Mouse (Mus musculus) hindbrain, embryonic 13.5 days (tissue): ENCODE results near the gene Olfr784. TPM values are rescaled to one million over a fixed set of nuclear protein-coding genes. Genes with fewer than 3 reads are reported as not detected.
"Not testable (repeated sequence)": the region's sequence is repeated elsewhere in the genome, so short reads cannot be mapped to it uniquely, and the experiment has no call there.

ENCODE experiments used
- ATAC-seq: fragments of 200-750 bp; cut with Nextera tagmentation; 2 replicates; pipeline ENCODE4 v1.8.0; 2017; ENCODE audit warnings: moderate TSS enrichment; ENCODE audit not compliant: low FRiP score
- H3K27ac ChIP-seq: fragments of 300-500 bp; sonication (generic); 2 replicates; pipeline ENCODE4 v1.5.1; 2015; ENCODE audit warnings: inconsistent platforms, mild to moderate bottlenecking, moderate library complexity
- H3K27me3 ChIP-seq: fragments of 300-500 bp; sonication (generic); 2 replicates; pipeline ENCODE4 v1.6.1; 2015; ENCODE audit warnings: mild to moderate bottlenecking, inconsistent platforms
- H3K36me3 ChIP-seq: fragments of 300-500 bp; sonication (generic); 2 replicates; pipeline ENCODE4 v1.6.1; 2015; ENCODE audit warnings: mild to moderate bottlenecking, inconsistent platforms
- H3K4me1 ChIP-seq: fragments of 300-500 bp; sonication (generic); replicated peaks from 2 replicates; pipeline ENCODE4 v1.6.1; 2015; ENCODE audit warnings: inconsistent platforms
- H3K4me2 ChIP-seq: fragments of 300-500 bp; sonication (generic); 2 replicates; pipeline ENCODE4 v1.6.1; 2015; ENCODE audit warnings: inconsistent platforms, mild to moderate bottlenecking, moderate library complexity
- H3K4me3 ChIP-seq: fragments of 300-500 bp; sonication (generic); 2 replicates; pipeline ENCODE4 v1.5.1; 2015; ENCODE audit warnings: mild to moderate bottlenecking, inconsistent platforms
- H3K9ac ChIP-seq: fragments of 300-500 bp; sonication (generic); 2 replicates; pipeline ENCODE4 v1.6.1; 2015; ENCODE audit warnings: mild to moderate bottlenecking, inconsistent platforms
- H3K9me3 ChIP-seq: fragments of 300-500 bp; sonication (generic); 2 replicates; pipeline ENCODE4 v1.6.1; 2016; ENCODE audit warnings: inconsistent platforms
- WGBS: fragments of 180-500 bp; shearing (Covaris S2); methylation state at CpG from one replicate; pipeline ENCODE4 v1.1.7; 2015; 5-methylcytosine and 5-hydroxymethylcytosine counted together
- polyA plus RNA-seq: library from polyadenylated mRNA; unstranded; fragments of >200 nt; fragmentation: Nextera tagmentation; extraction: Ambion mirVana; gene quantifications from 2 replicates; pipeline ENCODE4 v1.2.1, GENCODE M21; 2015

Gene Olfr784
- polyA plus RNA-seq, result 0.08 TPM in 1 of 2 replicates, not detected in the other

GRCm38 (mm10) chr10:129383783-129384182 is at the start of gene Olfr784:
Gene Olfr784 (plus strand): TSS chr10:129384083.
- H3K4me1 ChIP-seq, result no peaks in the 10 kb centered on the region
- H3K9me3 ChIP-seq, result no peaks in the 10 kb centered on the region
- no peak for ATAC-seq

GRCm38 (mm10) chr10:129348550-129348949 is 35.3 kb upstream of the Olfr784 start, which contains the start of gene Olfr782:
Gene Olfr782 (plus strand): TSS chr10:129348850.
- Histone ChIP-seq H3K9me3 (no peaks in the 10 kb centered on the region), H3K27ac (no peak within 1 kb of the TSS), H3K9ac (no peak within 1 kb of the TSS), H3K4me2 (no peak within 1 kb of the TSS), H3K4me3 (no peak within 1 kb of the TSS), H3K4me1 (no peaks in the 10 kb centered on the region), H3K36me3 (no peaks in the 10 kb centered on the region), H3K27me3 (no peaks in the 10 kb centered on the region)
- 91% methylated on average over 3 of the region's 3 CpGs for WGBS
- no peak for ATAC-seq

More at GRCm38 (mm10) chr10:129383783-129384182, at the start of gene Olfr784:
- H3K4me3 ChIP-seq, result no peak within 1 kb of the TSS
- H3K9ac ChIP-seq, result no peak within 1 kb of the TSS
- no peak within 1 kb of the TSS for H3K27ac ChIP-seq
- H3K36me3 ChIP-seq, result no peaks in the 10 kb centered on the region
- no peaks in the 10 kb centered on the region for H3K27me3 ChIP-seq
- no peak within 1 kb of the TSS for H3K4me2 ChIP-seq

- H3K27ac ChIP-seq, H3K4me1 ChIP-seq, H3K4me3 ChIP-seq, H3K36me3 ChIP-seq, H3K9me3 ChIP-seq, ATAC-seq, H3K27me3 ChIP-seq, H3K9ac ChIP-seq, H3K4me2 ChIP-seq: not testable (repeated sequence)
- 79% methylated on average over 2 of the region's 2 CpGs for WGBS
Measured at GRCm38 (mm10) chr10:129352475-129352874, 31.4 kb upstream of the Olfr784 start.

GRCm38 (mm10) chr10:129356496-129356895 is 27.4 kb upstream of the Olfr784 start:
- not testable (repeated sequence) for H3K9me3 ChIP-seq, H3K4me1 ChIP-seq, H3K27me3 ChIP-seq, ATAC-seq, H3K4me2 ChIP-seq, H3K36me3 ChIP-seq, H3K27ac ChIP-seq, H3K9ac ChIP-seq, H3K4me3 ChIP-seq
- WGBS, result 88% methylated on average over 4 of the region's 4 CpGs

- Histone ChIP-seq H3K9ac (no peak overlapping the region), H3K27ac (no peak overlapping the region), H3K27me3 (no peaks in the 10 kb centered on the region), H3K36me3 (no peaks in the 10 kb centered on the region), H3K9me3 (peaks cover 3% of the 10 kb centered on the region; the same call in 1 of the 2 replicates), H3K4me3 (no peak overlapping the region), H3K4me1 (no peaks in the 10 kb centered on the region), H3K4me2 (no peak overlapping the region)
- ATAC-seq, result no peak
- WGBS, result 78% methylated on average over 5 of the region's 5 CpGs
Measured at GRCm38 (mm10) chr10:129357307-129357706, 26.6 kb upstream of the Olfr784 start.

GRCm38 (mm10) chr10:129374051-129374450 is 9.8 kb upstream of the Olfr784 start:
- not testable (repeated sequence) for H3K9me3 ChIP-seq, H3K27me3 ChIP-seq, H3K4me1 ChIP-seq, H3K27ac ChIP-seq, H3K36me3 ChIP-seq, ATAC-seq, H3K4me3 ChIP-seq, H3K9ac ChIP-seq, H3K4me2 ChIP-seq
- WGBS, result 91% methylated on average over 5 of the region's 5 CpGs

- Histone ChIP-seq H3K4me2 (no peak overlapping the region), H3K27me3 (no peaks in the 10 kb centered on the region), H3K4me1 (no peaks in the 10 kb centered on the region), H3K9me3 (no peaks in the 10 kb centered on the region), H3K36me3 (no peaks in the 10 kb centered on the region), H3K4me3 (no peak overlapping the region), H3K27ac (no peak overlapping the region), H3K9ac (no peak overlapping the region)
- no peak for ATAC-seq
- WGBS, result 38% methylated on average over 5 of the region's 5 CpGs
Measured at GRCm38 (mm10) chr10:129400892-129401291, 17.0 kb downstream of the Olfr784 start.

- WGBS, result 89% methylated on average over 2 of the region's 2 CpGs
Measured at GRCm38 (mm10) chr10:129405126-129405525, 21.2 kb downstream of the Olfr784 start, which contains the start of gene Olfr785. Gene Olfr785 (plus strand): TSS chr10:129405426.

GRCm38 (mm10) chr10:129427006-129427405 is 43.1 kb downstream of the Olfr784 start, which contains the start of gene Olfr786:
Gene Olfr786 (plus strand): TSS chr10:129427306.
- H3K36me3 ChIP-seq, result no peaks in the 10 kb centered on the region
- ATAC-seq, result no peak
- no peak within 1 kb of the TSS for H3K9ac ChIP-seq
- H3K4me1 ChIP-seq, result no peaks in the 10 kb centered on the region
- H3K9me3 ChIP-seq, result no peaks in the 10 kb centered on the region
- H3K27me3 ChIP-seq, result no peaks in the 10 kb centered on the region
- no peak within 1 kb of the TSS for H3K27ac ChIP-seq
- H3K4me3 ChIP-seq, result no peak within 1 kb of the TSS
- no peak within 1 kb of the TSS for H3K4me2 ChIP-seq

More at GRCm38 (mm10) chr10:129405126-129405525, 21.2 kb downstream of the Olfr784 start, which contains the start of gene Olfr785:
- Histone ChIP-seq H3K27ac (no peak within 1 kb of the TSS), H3K27me3 (no peaks in the 10 kb centered on the region), H3K4me2 (no peak within 1 kb of the TSS), H3K4me3 (no peak within 1 kb of the TSS), H3K4me1 (no peaks in the 10 kb centered on the region), H3K9ac (no peak within 1 kb of the TSS), H3K9me3 (no peaks in the 10 kb centered on the region), H3K36me3 (no peaks in the 10 kb centered on the region)
- ATAC-seq, result no peak

Other genes starting within 250 kb of the Olfr784 start
- not detected in 2 replicates for gene Olfr770, start 245.1 kb upstream of the Olfr784 start, polyA plus RNA-seq
- not detected in 2 replicates for gene Olfr771, start 219.3 kb upstream of the Olfr784 start, polyA plus RNA-seq
- not detected in 2 replicates for gene Olfr772, start 206.2 kb upstream of the Olfr784 start, polyA plus RNA-seq
- not detected in 2 replicates for gene Olfr773, start 196.7 kb upstream of the Olfr784 start, polyA plus RNA-seq
- gene Olfr774, start 147.9 kb upstream of the Olfr784 start, polyA plus RNA-seq, result not detected in 2 replicates
- gene Olfr775, start 135.7 kb upstream of the Olfr784 start, polyA plus RNA-seq, result not detected in 2 replicates
- not detected in 2 replicates for gene Olfr776, start 125.0 kb upstream of the Olfr784 start, polyA plus RNA-seq
- not detected in 2 replicates for gene Olfr777, start 112.6 kb upstream of the Olfr784 start, polyA plus RNA-seq
- not detected in 2 replicates for gene Olfr780, start 66.0 kb upstream of the Olfr784 start, polyA plus RNA-seq
- gene Olfr781, start 55.2 kb upstream of the Olfr784 start, polyA plus RNA-seq, result not detected in 2 replicates
- not detected in 2 replicates for gene Olfr782, start 35.2 kb upstream of the Olfr784 start, polyA plus RNA-seq
- gene Olfr785, start 21.3 kb downstream of the Olfr784 start, polyA plus RNA-seq, result not detected in 2 replicates
- not detected in 2 replicates for gene Olfr786, start 43.2 kb downstream of the Olfr784 start, polyA plus RNA-seq
- gene Olfr787, start 77.8 kb downstream of the Olfr784 start, polyA plus RNA-seq, result not detected in 2 replicates
- not detected in 2 replicates for gene Olfr788, start 86.9 kb downstream of the Olfr784 start, polyA plus RNA-seq
- not detected in 2 replicates for gene Olfr789, start 100.7 kb downstream of the Olfr784 start, polyA plus RNA-seq
- gene Olfr790, start 114.4 kb downstream of the Olfr784 start, polyA plus RNA-seq, result not detected in 2 replicates
- gene Olfr791, start 137.7 kb downstream of the Olfr784 start, polyA plus RNA-seq, result not detected in 2 replicates
- not detected in 2 replicates for gene Olfr792, start 155.1 kb downstream of the Olfr784 start, polyA plus RNA-seq
- not detected in 2 replicates for gene Olfr794, start 183.6 kb downstream of the Olfr784 start, polyA plus RNA-seq
- not detected in 2 replicates for gene Olfr796, start 228.5 kb downstream of the Olfr784 start, polyA plus RNA-seq
- gene Olfr798, start 243.9 kb downstream of the Olfr784 start, polyA plus RNA-seq, result not detected in 2 replicates